Mouse (Mus musculus) heart, postnatal 0 days (tissue): ENCODE measurements around the gene Fhl2. TPM values are rescaled to one million over a fixed set of nuclear protein-coding genes. Genes with fewer than 3 reads are reported as not detected.

ENCODE experiments used
- ATAC-seq: fragments of 200-750 bp; cut with Nextera tagmentation; 2 replicates; pipeline ENCODE4 v1.8.0; 2017; ENCODE audit warnings: low read depth, moderate number of reproducible peaks, moderate library complexity; ENCODE audit not compliant: insufficient read depth
- DNase-seq: peaks from one replicate; pipeline ENCODE4 v3.0.0-alpha.2; 2016; ENCODE audit warnings: low spot score
- H3K27ac ChIP-seq: fragments of 300-500 bp; sonication (generic); 2 replicates; pipeline ENCODE4 v1.5.1; 2014; ENCODE audit warnings: low read depth, mild to moderate bottlenecking
- H3K27me3 ChIP-seq: fragments of 300-500 bp; sonication (generic); 2 replicates; pipeline ENCODE4 v1.6.1; 2014; ENCODE audit warnings: low read length, mixed read lengths; ENCODE audit not compliant: control insufficient read depth, insufficient read depth
- H3K36me3 ChIP-seq: fragments of 300-500 bp; sonication (generic); replicated peaks from 2 replicates; pipeline ENCODE4 v1.6.1; 2014; ENCODE audit warnings: low read length, mixed read lengths; ENCODE audit not compliant: control insufficient read depth, insufficient read depth
- H3K4me1 ChIP-seq: fragments of 300-500 bp; sonication (generic); 2 replicates; pipeline ENCODE4 v1.6.1; 2014; ENCODE audit warnings: antibody characterized with exemption; ENCODE audit not compliant: control insufficient read depth, insufficient read depth
- H3K4me2 ChIP-seq: fragments of 300-500 bp; sonication (generic); 2 replicates; pipeline ENCODE4 v1.6.1; 2014; ENCODE audit warnings: low read depth, mild to moderate bottlenecking, low read length, moderate library complexity
- H3K4me3 ChIP-seq: fragments of 300-500 bp; sonication (generic); 2 replicates; pipeline ENCODE4 v1.5.1; 2014; ENCODE audit warnings: low read depth, low read length
- H3K9ac ChIP-seq: fragments of 300-500 bp; sonication (generic); replicated peaks from 2 replicates; pipeline ENCODE4 v1.6.1; 2014; ENCODE audit warnings: low read depth, low read length, mixed read lengths
- H3K9me3 ChIP-seq: fragments of 300-500 bp; sonication (generic); replicated peaks from 2 replicates; pipeline ENCODE4 v1.6.1; 2016; ENCODE audit warnings: low read length; ENCODE audit not compliant: control insufficient read depth
- CTCF ChIP-seq: IDR thresholded peaks from 2 replicates; pipeline ENCODE4 v1.5.1; 2016; ENCODE audit warnings: antibody characterized with exemption, control low read depth, low read depth
- EP300 ChIP-seq: IDR thresholded peaks from 2 replicates; pipeline ENCODE4 v1.6.1; 2016; ENCODE audit warnings: antibody characterized with exemption, low read depth
- WGBS: fragments of 180-500 bp; shearing (Covaris S2); extraction: QIAGEN DNeasy Blood & Tissue Kit; methylation state at CpG from one replicate; pipeline ENCODE4 v1.1.7; 2014; 5-methylcytosine and 5-hydroxymethylcytosine counted together
- polyA plus RNA-seq: library from polyadenylated mRNA; unstranded; fragments of >200 nt; fragmentation: Nextera tagmentation; extraction: Ambion mirVana; gene quantifications from 2 replicates; pipeline ENCODE4 v1.2.1, GENCODE M21; 2015
- total RNA-seq: library from RNA; depleted of rRNA; stranded (reverse); fragments of >200 nt; gene quantifications from 2 replicates; pipeline ENCODE4 v1.2.3, GENCODE M21; 2014; ENCODE audit warnings: low replicate concordance

The Fhl2 gene
- total and polyA plus RNA-seq, 2 experiments from 2014 or later: 1,129 to 2,942 TPM

- TF ChIP-seq CTCF (no peak), EP300 (no peak)
- 2% methylated on average over 6 of the region's 6 CpGs for WGBS
- peak overlapping the region; percentile 77 for H3K4me2 ChIP-seq
Observed at GRCm38 (mm10) chr1:43163084-43163466, 33.7 kb downstream of the Fhl2 start.

GRCm38 (mm10) chr1:43162394-43162793 is 34.4 kb downstream of the Fhl2 start:
- TF ChIP-seq CTCF (no peak), EP300 (no peak)
- DNase-seq: no peak
- H3K4me3 ChIP-seq: peak overlapping the region; percentile 62
- WGBS: 53% methylated on average over 3 of the region's 3 CpGs
- ATAC-seq: no peak
- H3K4me2 ChIP-seq: peak overlapping the region; percentile 77
- no peaks in the 10 kb centered on the region for H3K9me3 ChIP-seq
- H3K4me1 ChIP-seq: peaks cover 43% of the 10 kb centered on the region
- H3K9ac ChIP-seq: 0 out of 2 replicates have a peak overlapping the region, but pooled peaks have one; percentile 65
- H3K27me3 ChIP-seq: no peaks in the 10 kb centered on the region
- peak overlapping the region; percentile 82 for H3K27ac ChIP-seq
- peaks cover 27% of the 10 kb centered on the region for H3K36me3 ChIP-seq

More at GRCm38 (mm10) chr1:43163084-43163466, 33.7 kb downstream of the Fhl2 start:
- H3K4me3 ChIP-seq: peak overlapping the region; percentile 62
- peak overlapping the region; percentile 65 for H3K9ac ChIP-seq
- no peaks in the 10 kb centered on the region for H3K9me3 ChIP-seq
- DNase-seq (no peak), ATAC-seq (peak; percentile 4; the same call in 1 of the 2 replicates)
- peak overlapping the region; percentile 82 for H3K27ac ChIP-seq
- H3K4me1 ChIP-seq: peaks cover 50% of the 10 kb centered on the region
- H3K36me3 ChIP-seq: peaks cover 21% of the 10 kb centered on the region
- no peaks in the 10 kb centered on the region for H3K27me3 ChIP-seq

GRCm38 (mm10) chr1:43159429-43159828 is 37.4 kb downstream of the Fhl2 start:
- Histone ChIP-seq H3K4me1 (peaks cover 63% of the 10 kb centered on the region), H3K27ac (peak overlapping the region; percentile 66; the same call in 1 of the 2 replicates), H3K4me3 (no peak overlapping the region), H3K27me3 (no peaks in the 10 kb centered on the region), H3K36me3 (peaks cover 33% of the 10 kb centered on the region), H3K9me3 (no peaks in the 10 kb centered on the region), H3K4me2 (no peak overlapping the region), H3K9ac (no peak overlapping the region)
- DNase-seq (no peak), ATAC-seq (no peak)
- TF ChIP-seq EP300: no peak
- TF ChIP-seq CTCF: no peak
- 10% methylated on average over 4 of the region's 4 CpGs for WGBS

- WGBS: 85% methylated on average over 2 of the region's 2 CpGs
- Histone ChIP-seq H3K4me1 (peaks cover 72% of the 10 kb centered on the region), H3K27me3 (no peaks in the 10 kb centered on the region), H3K27ac (0 out of 2 replicates have a peak overlapping the region, but pooled peaks have one; percentile 2), H3K4me2 (no peak overlapping the region), H3K36me3 (peaks cover 35% of the 10 kb centered on the region), H3K9ac (no peak overlapping the region), H3K9me3 (no peaks in the 10 kb centered on the region), H3K4me3 (no peak overlapping the region)
- TF ChIP-seq EP300: no peak
- no peak for TF ChIP-seq CTCF
- no peak for DNase-seq
- ATAC-seq: no peak
Observed at GRCm38 (mm10) chr1:43157907-43158306, 38.9 kb downstream of the Fhl2 start.

- Histone ChIP-seq H3K9ac (no peak overlapping the region), H3K36me3 (peaks cover 66% of the 10 kb centered on the region), H3K4me2 (no peak overlapping the region), H3K4me1 (peaks cover 46% of the 10 kb centered on the region), H3K27ac (peak overlapping the region; percentile 69), H3K4me3 (no peak overlapping the region), H3K9me3 (no peaks in the 10 kb centered on the region), H3K27me3 (no peaks in the 10 kb centered on the region)
- ATAC-seq (peak; percentile 14; the same call in 1 of the 2 replicates), DNase-seq (no peak)
- WGBS: 25% methylated on average over 2 of the region's 2 CpGs
- no peak for TF ChIP-seq EP300
- TF ChIP-seq CTCF: no peak
Observed at GRCm38 (mm10) chr1:43154491-43154890, 42.3 kb downstream of the Fhl2 start.

- Histone ChIP-seq H3K9ac (0 out of 2 replicates have a peak overlapping the region, but pooled peaks have one; percentile 10), H3K27ac (peak overlapping the region; percentile 69), H3K4me2 (no peak overlapping the region), H3K4me1 (peaks cover 50% of the 10 kb centered on the region), H3K36me3 (peaks cover 68% of the 10 kb centered on the region), H3K9me3 (no peaks in the 10 kb centered on the region), H3K27me3 (no peaks in the 10 kb centered on the region), H3K4me3 (no peak overlapping the region)
- no peak for ATAC-seq
- no peak for DNase-seq
- TF ChIP-seq CTCF: no peak
- TF ChIP-seq EP300: no peak
- 17% methylated on average over 5 of the region's 5 CpGs for WGBS
Observed at GRCm38 (mm10) chr1:43153538-43153937, 43.2 kb downstream of the Fhl2 start.
